Mouse (Mus musculus): ENCODE measurements around the gene Blcap.

GRCm38 (mm10) chr2:157560302-157560701, 10.8 kb downstream of the Blcap start:
- TF ChIP-seq CTCF (IDR thresholded peaks at IDR 0.05; ENCODE audit: extremely low read depth, insufficient read length, insufficient replicate concordance, low read depth, low read length) (no peak), POLR2A (IDR thresholded peaks at IDR 0.05; ENCODE audit: low read depth, low read length) (no peak)

Measured in small intestine, adult 2 months (tissue).